Mouse (Mus musculus): Measurements from ENCODE around the gene Xxylt1.

The Xxylt1 gene

GRCm38 (mm10) chr16:31081125-31081664 is at the start of gene Xxylt1:
TSS of gene Xxylt1 (minus strand) at chr16:31081432.
- peak; percentile 96 for DNase-seq

- no peak for DNase-seq
Measured at GRCm38 (mm10) chr16:31128116-31128515, 46.9 kb upstream of the Xxylt1 start.

- DNase-seq = no peak
Measured at GRCm38 (mm10) chr16:31124991-31125390, 43.8 kb upstream of the Xxylt1 start.

GRCm38 (mm10) chr16:31121612-31122011 is 40.4 kb upstream of the Xxylt1 start:
- no peak for DNase-seq

- no peak for DNase-seq
Measured at GRCm38 (mm10) chr16:31113596-31113995, 32.4 kb upstream of the Xxylt1 start.

GRCm38 (mm10) chr16:31101352-31101751 is 20.1 kb upstream of the Xxylt1 start:
- no peak for DNase-seq

- no peak for DNase-seq
Measured at GRCm38 (mm10) chr16:31099906-31100305, 18.7 kb upstream of the Xxylt1 start.

- no peak for DNase-seq
Measured at GRCm38 (mm10) chr16:31094036-31094435, 12.8 kb upstream of the Xxylt1 start.

GRCm38 (mm10) chr16:31093186-31093585 is 12.0 kb upstream of the Xxylt1 start:
- no peak for DNase-seq

- DNase-seq = no peak
Measured at GRCm38 (mm10) chr16:31081891-31082290, 659 bp upstream of the Xxylt1 start.

GRCm38 (mm10) chr16:31080573-31081051 is 620 bp downstream of the Xxylt1 start:
- peak; percentile 77 for DNase-seq

GRCm38 (mm10) chr16:31077396-31077795 is 3.8 kb downstream of the Xxylt1 start:
- DNase-seq = no peak

GRCm38 (mm10) chr16:31076436-31076835 is 4.8 kb downstream of the Xxylt1 start:
- DNase-seq = no peak

GRCm38 (mm10) chr16:31074324-31074908 is 6.8 kb downstream of the Xxylt1 start:
- DNase-seq = no peak

GRCm38 (mm10) chr16:31071731-31072130 is 9.5 kb downstream of the Xxylt1 start:
- no peak for DNase-seq

GRCm38 (mm10) chr16:31070358-31071133 is 10.7 kb downstream of the Xxylt1 start:
- DNase-seq = peak; percentile 83

- DNase-seq = no peak
Measured at GRCm38 (mm10) chr16:31069211-31070166, 11.7 kb downstream of the Xxylt1 start.

GRCm38 (mm10) chr16:31068280-31068679 is 13.0 kb downstream of the Xxylt1 start:
- peak; percentile 46 for DNase-seq

- peak; percentile 68 for DNase-seq
Measured at GRCm38 (mm10) chr16:31066344-31067098, 14.7 kb downstream of the Xxylt1 start.

GRCm38 (mm10) chr16:31064782-31065181 is 16.4 kb downstream of the Xxylt1 start:
- DNase-seq = no peak

- DNase-seq = no peak
Measured at GRCm38 (mm10) chr16:31062918-31063317, 18.3 kb downstream of the Xxylt1 start.

- peak; percentile 24 for DNase-seq
Measured at GRCm38 (mm10) chr16:31061246-31061880, 19.9 kb downstream of the Xxylt1 start.
